Mouse (Mus musculus) frontal cortex, adult (tissue): ENCODE data around the gene Raver1.

Experiments
- ATAC-seq: cut with Nextera tagmentation; 2 replicates; pipeline ENCODE4 v1.9.2; 2017; ENCODE audit warnings: mild to moderate bottlenecking, moderate library complexity, mixed read lengths; ENCODE audit not compliant: low TSS enrichment

Raver1 gene

DNA sequence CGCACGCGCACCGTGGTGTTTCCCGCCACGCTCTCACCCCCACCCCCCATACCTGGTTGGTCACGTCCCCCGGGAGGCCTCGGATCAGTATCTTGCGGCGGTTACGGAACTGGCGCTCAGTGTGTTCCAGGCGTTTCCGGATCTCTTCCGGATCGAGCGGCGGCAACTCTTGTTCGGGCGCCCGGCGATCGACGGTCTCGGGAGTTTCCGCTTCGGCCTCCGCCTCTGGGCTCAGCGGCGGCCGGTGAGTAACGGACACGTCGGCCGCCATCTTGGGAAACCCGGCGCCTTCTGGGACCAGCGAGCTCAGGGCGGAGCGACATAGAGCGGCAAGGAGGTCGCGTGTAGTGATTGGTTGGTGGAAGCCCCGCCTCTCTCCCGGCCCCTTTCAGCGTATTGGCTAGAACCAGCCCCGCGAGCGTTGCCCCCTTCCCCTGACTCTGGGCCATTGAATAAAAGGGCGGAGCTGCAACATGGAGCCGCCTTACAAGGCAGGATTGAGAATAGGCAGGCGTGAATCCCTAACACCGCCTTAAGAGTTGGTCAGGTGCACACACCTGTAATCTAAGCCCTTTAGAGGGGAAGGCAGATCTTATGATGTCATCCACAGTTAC is at the start of gene Raver1, which contains the start of gene Gm38431:
Gene Raver1 (minus strand): TSS at position 302 of the 614 bp plus-strand sequence.
Gene Gm38431 (minus strand): TSS at position 291 of the 614 bp plus-strand sequence.
- peak; percentile 95 for ATAC-seq

DNA sequence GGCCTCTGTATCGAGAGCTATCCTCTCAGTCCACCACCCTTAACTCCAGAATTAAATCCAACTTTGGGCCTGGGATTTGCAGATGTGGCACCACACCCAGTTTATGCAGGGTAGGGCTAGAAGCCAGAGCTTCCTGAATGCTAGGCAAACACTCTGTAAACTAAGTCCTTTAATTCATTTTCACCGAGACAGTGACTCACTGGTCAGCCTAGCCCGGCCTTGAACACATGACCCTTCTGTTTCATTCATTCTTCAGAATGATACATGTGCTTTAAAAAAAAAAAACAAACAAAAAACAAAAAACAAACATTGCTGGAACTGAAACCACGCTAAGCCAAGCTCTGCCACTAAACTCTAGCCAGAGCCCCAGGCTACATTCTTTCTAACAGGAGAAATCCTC is 46.6 kb upstream of the Raver1 start:
- no peak for ATAC-seq

DNA sequence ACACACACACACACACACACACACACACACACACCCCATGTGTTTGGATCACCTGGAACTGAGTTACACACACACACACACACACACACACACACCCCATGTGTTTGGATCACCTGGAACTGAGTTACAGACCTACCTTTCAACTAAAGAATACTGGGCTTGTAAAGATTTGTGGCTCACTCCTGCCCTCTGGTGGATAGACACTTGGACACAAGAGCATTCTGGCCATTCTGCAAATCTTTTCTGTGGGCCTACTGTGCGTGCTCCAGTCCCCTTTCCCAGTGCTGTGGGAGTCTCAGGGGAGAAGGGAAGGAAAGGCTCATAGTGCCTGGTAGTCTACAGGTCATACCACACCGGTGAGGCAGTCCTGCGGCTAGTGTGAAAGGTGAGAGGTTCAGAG is 45.4 kb upstream of the Raver1 start:
- peak; percentile 55; the same call in 1 of the 2 replicates for ATAC-seq

DNA sequence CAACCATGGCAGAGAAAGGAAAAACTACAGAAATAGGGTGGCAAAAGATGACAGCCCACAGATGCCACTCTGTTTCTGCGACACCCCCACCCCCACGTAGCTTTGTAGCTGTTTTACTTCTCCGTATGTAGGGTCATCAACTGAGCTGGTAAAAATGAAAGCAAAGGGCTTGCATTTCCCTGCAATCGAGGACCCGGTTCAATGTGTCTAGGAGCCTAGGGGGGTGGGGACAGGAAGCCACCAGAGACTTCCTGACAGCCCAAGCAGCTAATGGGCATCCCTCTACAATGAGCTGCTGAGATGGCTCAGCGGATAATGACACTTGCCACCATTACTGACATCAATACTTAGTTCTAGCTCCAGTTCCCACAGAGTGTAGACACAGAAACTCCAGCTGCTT is 44.6 kb upstream of the Raver1 start:
- no peak for ATAC-seq

DNA sequence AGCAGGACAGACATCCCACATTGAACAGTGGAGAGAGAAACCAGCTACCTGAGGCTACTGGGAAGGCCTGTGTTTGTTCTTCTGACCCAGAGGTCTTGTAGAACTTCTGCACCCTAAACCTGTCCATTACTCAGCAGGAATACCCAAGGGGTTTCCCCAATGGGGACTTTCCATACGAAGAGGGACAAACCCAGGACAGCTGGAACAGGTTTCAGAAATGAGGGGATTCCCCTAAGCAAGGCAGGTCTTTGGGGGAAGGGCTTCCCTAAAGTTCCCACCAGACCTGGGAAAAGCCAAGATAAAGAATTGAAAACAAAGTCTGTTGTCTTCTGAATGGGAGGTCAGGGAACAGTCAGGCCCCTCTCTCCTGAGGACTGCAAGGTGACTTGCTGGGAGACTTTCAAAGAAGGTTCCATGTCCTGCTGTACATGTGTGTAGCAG is 44.2 kb upstream of the Raver1 start:
- no peak for ATAC-seq

DNA sequence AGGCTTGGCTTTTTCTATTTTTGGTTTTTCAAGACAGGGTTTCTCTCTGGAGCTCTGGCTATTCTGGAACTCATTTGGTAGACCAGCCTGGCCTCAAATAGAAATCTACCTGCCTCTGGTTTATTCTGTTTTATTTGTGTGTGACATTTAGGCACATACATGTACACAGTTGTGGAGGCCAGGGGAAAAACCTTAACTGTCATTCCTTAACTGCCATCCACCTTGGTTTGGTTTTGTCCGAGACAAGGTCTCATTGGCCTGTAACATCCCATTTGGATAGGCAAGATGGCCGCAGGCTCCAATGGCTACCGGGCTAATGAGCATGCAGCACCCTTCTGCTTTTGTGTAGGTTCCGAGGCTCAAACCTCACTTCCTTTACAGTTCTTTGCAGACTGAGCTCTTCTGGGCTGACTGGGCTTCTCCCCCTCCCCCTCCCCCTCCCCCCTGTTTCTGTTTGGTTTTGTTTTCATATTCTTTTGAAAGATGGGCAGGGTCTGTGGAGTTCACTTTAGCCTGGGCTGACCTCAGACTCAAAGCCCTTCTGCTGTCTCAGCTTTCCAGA is 43.6 kb upstream of the Raver1 start:
- no peak for ATAC-seq

DNA sequence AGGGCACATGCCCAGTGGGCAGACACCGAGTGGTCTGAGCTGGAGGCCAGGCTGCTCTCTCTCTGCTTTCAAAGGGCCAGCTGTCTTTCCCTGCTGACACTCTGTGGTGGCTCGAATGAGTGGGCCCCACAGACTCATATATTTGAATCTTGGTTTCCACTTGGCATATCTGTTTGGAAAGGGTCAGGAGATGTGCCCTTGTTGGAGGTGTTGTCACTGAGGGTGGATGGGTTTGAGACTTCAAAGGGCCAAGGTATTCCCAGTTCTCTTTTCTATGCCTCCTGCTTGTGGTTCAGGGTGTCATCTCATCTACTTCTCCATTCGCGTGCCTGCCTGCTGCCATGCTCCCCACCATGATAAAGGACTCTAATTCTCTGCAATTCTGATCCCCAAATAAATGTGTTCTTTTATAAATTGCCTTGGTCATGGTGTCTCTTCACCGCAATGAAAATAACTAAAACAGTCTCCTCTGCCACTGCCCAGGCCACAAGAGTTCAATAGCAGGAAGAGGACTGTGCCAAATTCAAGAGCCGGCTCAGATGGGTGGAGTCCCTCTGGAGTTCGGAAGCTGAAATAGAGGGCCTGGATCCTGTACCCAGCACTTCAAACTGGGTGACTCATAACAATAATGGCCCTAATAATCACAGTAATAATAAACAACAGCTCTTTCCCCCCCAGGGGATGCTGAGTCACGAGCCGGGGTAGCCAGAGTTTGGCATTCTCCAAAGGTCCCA is 43.0 kb upstream of the Raver1 start:
- ATAC-seq, result no peak

DNA sequence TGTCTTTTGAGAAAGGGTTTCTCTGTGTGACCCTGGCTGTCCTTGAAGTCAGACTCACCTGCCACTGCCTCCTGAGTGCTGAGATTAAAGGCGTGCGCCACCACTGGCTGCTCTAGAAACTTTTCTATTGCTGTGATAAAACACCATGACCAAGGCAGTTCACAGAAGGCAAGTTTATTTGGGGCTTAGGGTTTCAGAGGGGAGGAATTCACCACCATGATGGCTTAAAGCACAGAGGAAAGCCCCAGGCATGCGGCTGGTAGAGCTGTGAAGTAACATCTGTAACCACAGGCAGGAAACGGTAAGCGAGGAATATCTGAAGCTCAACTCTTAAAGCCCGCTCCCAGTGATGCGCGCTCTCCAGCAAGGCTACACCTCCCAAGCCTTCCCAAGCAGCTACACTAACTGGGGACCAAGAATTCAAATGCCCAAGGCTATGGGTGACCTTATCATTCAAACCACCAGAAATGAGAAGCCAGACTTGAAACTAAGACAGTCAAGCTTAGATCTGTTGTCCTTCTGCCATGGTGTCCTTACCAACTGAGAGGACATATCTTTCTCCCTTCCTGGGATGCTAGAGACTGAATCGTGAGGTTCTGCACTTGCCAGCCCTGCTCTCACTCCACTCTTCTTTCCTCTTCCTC is 41.4 kb upstream of the Raver1 start:
- no peak for ATAC-seq

DNA sequence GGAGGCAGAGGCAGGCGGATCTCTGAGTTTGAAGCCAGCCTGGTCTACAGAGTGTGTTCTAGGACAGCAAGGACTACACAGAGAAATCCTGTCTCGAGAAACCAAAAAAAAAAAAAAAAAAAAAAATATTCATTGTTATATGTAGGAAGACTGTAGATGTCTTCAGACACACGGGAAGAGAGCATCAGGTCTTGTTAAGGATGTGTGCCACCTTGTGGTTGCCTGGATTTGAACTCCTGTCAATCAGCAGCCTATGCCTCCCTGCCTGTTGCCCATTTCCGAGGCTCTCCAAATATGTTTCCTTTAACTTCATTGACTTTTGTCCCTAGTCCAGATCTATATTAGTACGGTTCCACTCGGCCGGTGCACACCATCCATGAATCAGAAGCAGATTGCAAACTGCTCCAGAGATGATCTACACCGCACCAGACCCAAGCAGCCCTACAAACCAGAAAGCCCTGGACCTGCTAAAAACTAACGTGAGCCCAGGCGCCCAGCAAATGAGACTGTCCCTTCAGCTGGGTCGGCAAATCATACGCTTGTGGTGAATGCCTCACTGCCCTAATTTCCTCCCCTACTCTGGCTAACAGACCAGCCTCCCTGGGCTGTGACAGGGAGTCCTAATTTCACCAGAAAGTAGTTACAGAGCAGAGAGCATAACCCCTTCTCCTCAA is 40.4 kb upstream of the Raver1 start:
- no peak for ATAC-seq

DNA sequence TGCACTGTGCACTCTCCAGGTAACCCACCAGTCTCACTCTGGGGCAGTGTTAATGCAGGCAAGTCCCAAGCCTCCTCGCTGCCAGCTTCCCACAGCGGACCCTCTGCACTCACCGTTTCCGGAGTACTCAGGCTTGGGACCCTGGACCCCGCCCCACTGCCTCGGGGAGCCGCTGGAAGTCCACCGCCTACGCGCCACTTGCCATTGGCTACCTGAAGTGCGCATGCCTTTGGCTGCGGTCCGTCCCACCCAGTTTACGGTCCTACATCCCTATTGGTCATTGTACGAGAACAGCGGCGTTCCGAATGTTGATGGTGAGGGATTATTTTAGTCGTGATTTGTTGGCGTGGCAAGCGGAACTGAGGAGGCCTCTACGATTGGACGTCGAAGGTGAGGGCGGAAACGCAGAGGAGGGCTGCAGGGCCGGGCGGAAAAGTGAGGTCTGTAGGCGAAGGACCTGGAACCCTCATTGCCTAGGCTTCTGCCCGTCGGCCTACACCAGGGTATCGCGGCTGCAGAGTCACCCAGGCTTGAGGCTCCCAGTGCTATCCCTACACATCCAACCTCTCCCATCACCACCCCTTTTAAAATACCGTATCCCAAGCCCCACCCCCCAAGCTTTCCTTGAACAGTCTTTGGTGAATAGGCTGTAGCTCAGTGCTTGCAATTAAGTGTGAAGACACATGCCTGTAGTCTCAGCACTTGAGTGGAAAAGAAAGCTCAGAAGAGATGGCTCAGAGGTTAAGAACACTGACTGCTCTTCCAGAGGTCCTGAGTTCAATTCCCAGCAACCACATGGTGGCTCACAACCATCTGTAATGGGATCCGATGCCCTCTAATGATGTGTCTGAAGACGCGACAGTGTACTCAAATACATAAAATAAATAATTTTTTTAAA is 39.5 kb upstream of the Raver1 start, which contains the start of gene Tyk2:
Gene Tyk2 (minus strand): TSS at position 185 of the 898 bp plus-strand sequence.
- ATAC-seq, result peak; percentile 98

DNA sequence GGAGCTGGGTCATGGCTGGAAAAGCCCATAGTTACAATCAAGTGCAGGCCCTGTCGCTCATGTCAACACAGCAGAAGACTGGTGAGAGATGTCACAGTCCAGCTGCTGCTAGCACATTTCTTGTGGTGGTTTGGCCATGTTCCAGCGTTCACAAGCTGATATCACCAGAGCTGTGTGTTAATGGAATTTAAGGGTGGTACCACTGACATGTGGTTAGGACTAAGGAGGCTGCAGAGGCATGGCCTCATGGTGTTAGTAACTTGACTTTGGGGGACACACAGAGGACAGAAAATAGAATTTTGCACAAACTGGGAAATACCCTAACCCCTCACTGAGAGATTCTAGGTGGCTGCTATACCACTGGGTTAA is 34.4 kb upstream of the Raver1 start:
- no peak for ATAC-seq

DNA sequence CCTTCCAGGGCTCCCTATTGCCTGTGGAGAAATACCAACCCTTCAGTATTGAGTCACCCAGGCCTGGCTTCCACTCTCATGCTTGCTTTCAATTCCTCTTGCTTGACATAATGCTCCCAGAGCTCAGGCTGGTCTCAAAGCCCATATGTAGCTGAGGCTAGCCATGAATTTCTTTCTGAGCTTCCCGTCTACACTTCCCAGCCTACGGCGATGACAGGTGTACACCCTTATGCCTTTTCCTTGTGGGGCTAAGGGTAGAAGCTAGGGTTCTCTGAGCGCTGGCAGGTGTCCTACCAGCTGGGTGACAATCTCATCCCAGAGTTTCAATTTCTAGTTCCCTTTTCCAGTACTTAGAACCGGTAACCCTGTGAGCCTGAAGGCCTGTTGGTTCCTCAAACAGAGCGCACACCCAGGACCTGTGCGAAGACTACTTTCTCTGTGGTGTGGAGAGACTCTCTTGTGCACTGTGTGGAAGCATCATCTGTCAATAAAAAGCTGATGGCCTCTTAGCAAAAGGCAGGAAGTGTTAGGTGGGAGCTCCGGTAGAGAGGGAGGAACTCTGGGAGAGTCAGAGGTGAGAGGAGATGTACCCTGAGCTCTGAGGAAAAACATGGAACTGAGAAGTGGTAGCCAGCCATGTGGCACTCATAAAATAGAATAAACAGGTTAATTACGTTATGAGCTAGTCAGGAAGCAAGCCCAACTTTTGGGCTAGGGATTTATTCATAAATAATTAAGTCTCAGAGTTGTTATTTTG is 33.9 kb upstream of the Raver1 start:
- no peak for ATAC-seq

DNA sequence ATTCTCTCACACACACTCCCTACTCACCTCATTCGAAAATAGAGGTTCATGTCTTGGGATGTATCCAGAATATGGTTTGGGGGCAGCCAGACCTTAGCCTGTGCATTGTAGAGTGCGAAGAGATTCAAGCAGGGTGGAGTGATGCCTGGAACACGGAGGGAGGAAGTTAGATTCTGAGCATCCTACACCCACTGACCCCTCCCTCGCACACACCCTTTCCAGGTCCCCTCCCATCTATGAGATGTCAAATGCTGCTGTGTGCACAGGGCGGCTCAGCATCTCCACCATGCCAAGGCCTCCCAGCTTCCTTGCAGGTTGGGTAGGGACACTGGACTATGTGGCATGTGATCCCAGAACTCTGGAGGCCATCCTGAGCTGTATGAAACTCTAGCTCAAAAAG is 33.0 kb upstream of the Raver1 start:
- ATAC-seq, result no peak

DNA sequence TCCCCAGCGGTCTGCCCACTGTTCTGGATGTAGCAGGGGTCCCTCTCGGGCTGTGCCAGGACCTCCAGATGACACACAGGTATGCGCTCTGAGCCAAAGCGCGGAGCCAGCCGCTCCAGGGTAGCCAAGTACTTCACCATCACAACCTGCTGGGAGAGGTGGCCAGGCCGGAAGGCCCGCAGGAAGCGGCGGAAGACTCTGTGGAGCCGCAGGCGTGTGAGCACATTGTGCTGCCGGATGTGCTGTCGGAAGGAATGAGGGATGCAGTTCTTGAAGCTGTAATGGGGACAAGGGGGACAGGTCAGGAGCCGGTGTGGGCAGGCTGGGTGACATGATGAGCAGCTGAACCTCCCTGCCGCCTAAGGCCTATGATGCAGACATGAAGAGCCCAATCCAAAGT is 29.7 kb upstream of the Raver1 start:
- ATAC-seq, result no peak

DNA sequence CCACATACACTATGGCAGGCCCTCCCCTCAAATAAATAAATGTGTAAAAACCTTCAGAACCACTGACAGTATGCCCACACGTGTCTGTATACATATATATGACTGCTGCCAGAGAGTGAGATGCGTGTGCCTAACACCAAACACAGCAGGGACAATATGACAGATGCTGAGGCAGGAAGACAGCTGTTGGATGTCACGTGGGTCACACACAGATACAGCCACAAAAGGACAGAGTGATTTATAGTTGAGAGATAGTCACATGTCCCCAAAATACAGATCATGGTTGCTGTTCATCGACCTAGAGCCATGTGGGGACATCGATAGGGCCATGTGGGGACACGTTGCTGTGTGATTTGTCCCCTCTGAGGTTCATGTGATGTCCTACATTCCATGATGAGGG is 25.3 kb upstream of the Raver1 start:
- no peak for ATAC-seq

DNA sequence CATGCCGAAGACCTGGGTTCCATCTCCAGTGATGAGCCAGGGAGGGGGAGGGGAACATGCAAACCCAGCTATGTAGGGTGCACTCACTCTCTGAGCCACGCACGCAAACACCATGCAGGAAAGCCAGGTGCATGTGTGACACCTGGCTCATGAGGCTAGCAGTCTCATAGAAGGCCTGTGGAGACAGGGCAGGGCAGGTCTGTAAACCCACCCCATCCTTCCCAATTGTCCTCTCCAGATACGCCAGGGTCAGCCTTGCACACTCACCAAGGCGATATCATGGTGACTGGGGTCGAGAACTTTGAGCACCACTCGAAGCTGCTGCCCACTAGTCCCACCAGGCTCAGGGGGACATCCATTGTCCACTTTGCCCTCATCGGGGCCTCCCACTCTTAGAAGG is 23.3 kb upstream of the Raver1 start:
- ATAC-seq, result no peak

DNA sequence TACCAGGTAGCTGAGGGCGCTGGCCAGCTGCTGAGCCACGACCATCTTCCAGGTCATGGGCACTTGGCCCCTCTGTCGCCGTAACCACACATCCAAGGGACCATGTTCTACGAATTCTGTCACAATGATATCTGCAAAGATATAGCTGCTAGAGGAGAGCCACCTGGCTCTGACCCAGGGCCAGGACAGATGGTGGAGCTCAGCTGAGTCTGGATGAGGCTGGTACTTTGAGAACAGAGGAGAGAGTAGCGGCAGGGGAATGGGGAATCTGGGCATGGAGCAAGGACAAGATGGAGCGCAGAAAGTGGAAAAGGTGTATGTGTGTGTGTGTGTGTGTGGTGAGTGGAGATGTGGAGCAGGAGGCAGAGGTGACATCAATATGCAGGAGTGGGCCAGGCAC is 22.4 kb upstream of the Raver1 start:
- ATAC-seq, result no peak

DNA sequence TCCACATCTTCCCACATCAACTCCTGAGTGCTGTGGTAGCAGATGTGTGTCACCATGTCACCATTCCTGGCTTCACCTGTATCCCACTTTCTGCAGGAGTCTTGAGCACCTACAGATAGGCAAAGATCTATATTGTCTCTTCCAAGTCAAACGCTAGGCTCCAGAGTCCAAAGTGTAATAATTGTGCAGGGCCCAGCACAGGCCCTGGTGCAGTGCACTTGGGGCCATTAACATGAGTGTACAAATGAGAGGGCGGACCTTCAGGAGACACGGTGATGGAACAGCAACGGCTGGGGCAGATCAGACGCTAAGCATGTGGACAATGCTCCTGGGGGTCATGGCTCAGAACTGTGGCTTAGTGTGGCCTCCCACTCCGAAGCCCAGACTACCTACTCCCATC is 21.9 kb upstream of the Raver1 start:
- ATAC-seq, result no peak

DNA sequence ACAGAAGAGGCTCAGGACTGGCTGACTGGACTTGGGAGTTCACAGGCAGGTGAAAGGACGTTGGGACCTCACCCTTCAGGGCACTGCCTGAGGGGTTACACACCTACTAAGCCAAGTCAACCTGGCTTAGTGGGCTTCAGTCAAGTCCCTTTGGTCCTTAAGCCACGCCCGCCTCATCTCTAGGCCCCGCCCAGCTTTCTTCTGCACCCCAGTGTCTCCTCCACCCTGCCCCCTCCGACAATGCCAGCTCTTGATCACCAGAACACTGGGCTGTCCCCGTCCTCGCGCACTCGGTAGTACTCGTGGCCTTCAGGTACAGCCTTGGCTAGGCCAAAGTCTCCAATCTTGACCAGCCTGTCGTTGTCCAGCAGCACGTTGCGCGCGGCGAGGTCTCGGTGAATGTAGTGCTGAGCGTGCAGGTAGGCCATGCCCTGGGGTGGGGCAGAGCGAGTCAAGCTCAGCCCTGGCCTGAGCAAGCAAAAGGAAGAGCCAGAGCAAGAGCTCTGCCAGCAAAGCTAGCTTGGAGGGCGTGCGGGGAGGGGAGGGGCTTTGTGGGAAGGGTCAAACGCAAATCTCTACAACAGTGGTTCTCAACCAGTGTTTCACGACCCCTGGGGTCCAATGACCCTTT is 15.9 kb upstream of the Raver1 start:
- no peak for ATAC-seq
